In the genomic region with DNA sequence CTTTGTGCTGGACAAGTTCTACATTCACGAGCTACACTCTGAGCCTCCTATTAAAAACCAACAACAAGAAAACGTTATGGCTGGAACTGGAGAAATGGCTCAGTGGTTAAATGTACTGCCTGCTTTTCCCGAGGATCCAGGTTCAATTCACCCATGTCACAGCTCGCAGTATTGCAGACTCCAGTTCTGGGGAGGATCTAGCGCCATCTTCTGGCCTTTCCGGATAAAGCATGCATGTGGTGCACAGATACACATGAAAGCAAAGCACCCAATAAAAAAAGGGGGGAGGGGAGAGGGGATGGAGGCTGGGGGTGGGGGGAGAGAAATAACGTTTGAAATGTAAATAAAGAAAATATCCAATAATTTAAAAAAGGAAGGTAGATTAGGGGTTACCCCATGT, we compare ENCODE assay signal across 10 mouse cellular contexts. TPM values are rescaled to one million over a fixed set of nuclear protein-coding genes. Genes with fewer than 3 reads are reported as not detected.
DNase-seq lines count a peak whose midpoint lies in the region; ATAC-seq lines count a peak whose summit lies in the region.
"Had no signal": no experiment of that assay in that cellular context is flagged by ENCODE, and none has a peak within 500 bp of the region (broad histone marks: within the 10 kb centered on the region; RNA-seq: fewer than 3 reads in every experiment).

No protein-coding gene starts in this region.

- no peaks in the 10 kb centered on the region for H3K36me3 ChIP-seq in hindbrain, embryonic 11.5 days (ENCODE audit: control insufficient read depth, insufficient read depth, low read length)
- no peaks in the 10 kb centered on the region for H3K36me3 ChIP-seq in hindbrain, embryonic 16.5 days (ENCODE audit: control insufficient read depth, insufficient read depth, low read length)
- H3K36me3 ChIP-seq: lung, embryonic 15.5 days had no signal

- peak; percentile 86 for DNase-seq in hindbrain, embryonic 11.5 days (ENCODE audit: low spot score)
- DNase-seq in adrenal gland, adult 18-20 months (ENCODE audit: low spot score in 2 of 2): peak; percentile 40 to 50
- DNase-seq in embryo, embryonic 9.5 days (ENCODE audit: extremely low spot score): peak; percentile 81
- peak; percentile 59 to 62 for DNase-seq in layer of hippocampus, postnatal 14 days (ENCODE audit: low spot score in 2 of 2)
- DNase-seq in naive thymus-derived CD4-positive, alpha-beta T cell, adult 2 months (ENCODE audit: low read depth): peak; percentile 58
- peak; percentile 28 for DNase-seq in yolk sac, embryonic 10.5 days (ENCODE audit: low spot score)

- 17% methylated on average over 7 of the region's 7 CpGs for WGBS in hindbrain, embryonic 11.5 days
- 14% methylated on average over 7 of the region's 7 CpGs for WGBS in hindbrain, embryonic 16.5 days

- ATAC-seq in hindbrain, embryonic 11.5 days (ENCODE audit: low FRiP score): no peak
- ATAC-seq in hindbrain, embryonic 16.5 days: no peak
- peak; percentile 49 for ATAC-seq in CD4-positive, CD25-positive, alpha-beta regulatory T cell, adult 4 months

- no peak overlapping the region for H3K27ac ChIP-seq in hindbrain, embryonic 11.5 days (ENCODE audit: low read depth, low read length)
- H3K27ac ChIP-seq in hindbrain, embryonic 16.5 days (ENCODE audit: low read depth, low read length): no peak overlapping the region
- H3K27ac ChIP-seq: lung, embryonic 15.5 days had no signal

- no peaks in the 10 kb centered on the region for H3K9me3 ChIP-seq in hindbrain, embryonic 11.5 days (ENCODE audit: control insufficient read depth, low read length)
- no peaks in the 10 kb centered on the region; the same call in 1 of the 2 replicates for H3K9me3 ChIP-seq in hindbrain, embryonic 16.5 days (ENCODE audit: control insufficient read depth, low read length)
- H3K9me3 ChIP-seq: lung, embryonic 15.5 days had no signal

- H3K4me3 ChIP-seq in hindbrain, embryonic 11.5 days (ENCODE audit: low read depth, low read length): no peak overlapping the region
- no peak overlapping the region for H3K4me3 ChIP-seq in hindbrain, embryonic 16.5 days (ENCODE audit: low read length)
- H3K4me3 ChIP-seq: erythroblast, embryonic 14.5 days; lung, embryonic 15.5 days had no signal

- no peak overlapping the region for H3K9ac ChIP-seq in hindbrain, embryonic 11.5 days (ENCODE audit: low read depth, low read length)
- no peak overlapping the region for H3K9ac ChIP-seq in hindbrain, embryonic 16.5 days (ENCODE audit: low read depth, low read length)
- H3K9ac ChIP-seq: lung, embryonic 15.5 days had no signal

- no peaks in the 10 kb centered on the region for H3K27me3 ChIP-seq in hindbrain, embryonic 11.5 days (ENCODE audit: control insufficient read depth, insufficient read depth, low read length)
- H3K27me3 ChIP-seq in hindbrain, embryonic 16.5 days (replicated peaks; ENCODE audit: control insufficient read depth, insufficient read depth, low read length): no peaks in the 10 kb centered on the region
- H3K27me3 ChIP-seq: lung, embryonic 15.5 days had no signal

- H3K4me2 ChIP-seq in hindbrain, embryonic 11.5 days (replicated peaks; ENCODE audit: low read depth, low read length): no peak overlapping the region
- H3K4me2 ChIP-seq in hindbrain, embryonic 16.5 days (ENCODE audit: low read length): no peak overlapping the region
- H3K4me2 ChIP-seq: lung, embryonic 15.5 days had no signal

- H3K4me1 ChIP-seq in hindbrain, embryonic 11.5 days (replicated peaks; ENCODE audit: control insufficient read depth, insufficient read depth, low read length): no peaks in the 10 kb centered on the region
- no peaks in the 10 kb centered on the region for H3K4me1 ChIP-seq in hindbrain, embryonic 16.5 days (ENCODE audit: control insufficient read depth, insufficient read depth, low read depth, low read length)

RNA-seq across cellular contexts. Expression of a gene that starts 45.5 kb away (rescaled TPM):
- 62.4 and 66.0 TPM in 2 replicates for polyA plus RNA-seq in hindbrain, embryonic 11.5 days (2014; fragmentation: Nextera tagmentation; extraction: Ambion mirVana)
- polyA plus RNA-seq in hindbrain, embryonic 16.5 days (2015; fragmentation: Nextera tagmentation; extraction: Ambion mirVana): 71.7 and 88.1 TPM in 2 replicates
- under 1 TPM; 0.39 to 0.65 TPM for polyA plus RNA-seq in CD4-positive, CD25-positive, alpha-beta regulatory T cell, adult 4 months (2017; shearing (Covaris generic))
- total RNA-seq in adrenal gland, adult 18-20 months (2021): 10 to 100 TPM; 42.5 to 43.1 TPM
- total RNA-seq in layer of hippocampus, postnatal 14 days (2021): 100 to 1,000 TPM; 106 to 112 TPM

Comparison
In these comparisons a context has a peak if more than half of its experiments do, and no peak if none do; other contexts are left out.
1. DNase-seq: peak in every context shown above with its lines; median percentile 86 in hindbrain, embryonic 11.5 days; 81 in embryo, embryonic 9.5 days; 60 in layer of hippocampus, postnatal 14 days; 58 in naive thymus-derived CD4-positive, alpha-beta T cell, adult 2 months; 45 in adrenal gland, adult 18-20 months; 28 in yolk sac, embryonic 10.5 days.
2. RNA of a gene that starts 45.5 kb away (polyA plus RNA-seq): 71.7 to 88.1 TPM in hindbrain, embryonic 16.5 days and 62.4 to 66.0 TPM in hindbrain, embryonic 11.5 days; 0.39 to 0.65 TPM in CD4-positive, CD25-positive, alpha-beta regulatory T cell, adult 4 months; every median in the first group is over 10 times any median in the second.